Mouse (Mus musculus): ENCODE results near the gene Gm42669. TPM values are rescaled to one million over a fixed set of nuclear protein-coding genes. Genes with fewer than 3 reads are reported as not detected.

Gm42669 gene
- polyA plus RNA-seq, 1 experiment from 2014 or later: 0.41 TPM

DNA sequence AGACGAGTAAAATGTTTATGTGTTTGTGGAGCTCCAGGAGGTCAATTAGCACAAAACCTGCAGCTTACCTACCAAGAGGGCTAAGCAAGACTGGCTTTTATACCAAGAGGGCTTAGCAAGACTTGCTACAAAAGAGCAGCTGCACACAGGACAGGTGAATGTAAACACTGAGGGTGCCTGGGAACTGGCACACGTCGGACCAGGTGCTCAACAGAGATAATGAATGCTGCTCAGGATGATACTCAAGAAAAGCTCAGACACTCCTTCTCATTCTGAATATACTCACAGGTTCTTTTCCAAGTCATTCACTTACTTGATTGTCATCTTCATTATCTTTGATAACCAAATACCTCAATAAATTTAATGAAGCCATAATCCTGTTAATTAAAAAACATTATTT, 49.5 kb downstream of the Gm42669 start:
- 86% methylated on average over 3 of the region's 3 CpGs for WGBS
- DNase-seq (ENCODE audit: low spot score): no peak
- no peak for ATAC-seq (replicated peaks; ENCODE audit: insufficient number of reproducible peaks, low FRiP score, low TSS enrichment, low read depth)
- Histone ChIP-seq H3K4me3 (ENCODE audit: low read depth, low read length) (no peak overlapping the region), H3K4me1 (ENCODE audit: control insufficient read depth, insufficient read depth, low read length) (no peaks in the 10 kb centered on the region), H3K27ac (replicated peaks; ENCODE audit: low read depth, low read length) (no peak overlapping the region), H3K9me3 (replicated peaks; ENCODE audit: control insufficient read depth, low read length) (no peaks in the 10 kb centered on the region), H3K36me3 (replicated peaks; ENCODE audit: control insufficient read depth, insufficient read depth, low read depth, low read length) (no peaks in the 10 kb centered on the region), H3K9ac (replicated peaks; ENCODE audit: low read length) (no peak overlapping the region), H3K27me3 (ENCODE audit: control insufficient read depth, insufficient read depth, low read length) (no peaks in the 10 kb centered on the region), H3K4me2 (ENCODE audit: low read depth, low read length) (no peak overlapping the region)

DNA sequence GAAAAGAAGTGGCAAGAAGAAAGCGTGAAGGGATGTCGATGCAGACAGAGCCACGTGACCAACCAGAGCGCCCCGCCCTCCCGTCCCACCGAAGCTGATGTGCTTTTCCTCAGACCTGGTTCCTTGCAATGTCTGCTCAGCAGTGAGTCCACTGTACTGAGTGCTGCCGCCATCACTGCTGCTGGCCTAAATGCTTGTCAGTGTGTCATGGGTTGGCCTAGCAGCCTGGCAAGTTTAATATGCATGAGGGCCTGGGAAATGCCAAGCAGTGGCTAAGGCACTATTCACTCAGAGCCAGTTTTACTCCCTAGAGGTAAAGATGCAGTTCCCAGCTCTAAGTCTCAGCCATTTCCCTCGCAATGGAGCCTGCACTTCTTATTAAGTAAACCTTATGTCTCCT, 61.7 kb downstream of the Gm42669 start:
- Histone ChIP-seq H3K27ac (replicated peaks; ENCODE audit: low read depth, low read length) (no peak overlapping the region), H3K27me3 (ENCODE audit: control insufficient read depth, insufficient read depth, low read length) (no peaks in the 10 kb centered on the region), H3K4me1 (ENCODE audit: control insufficient read depth, insufficient read depth, low read length) (no peaks in the 10 kb centered on the region), H3K4me3 (ENCODE audit: low read depth, low read length) (no peak overlapping the region), H3K4me2 (ENCODE audit: low read depth, low read length) (no peak overlapping the region), H3K36me3 (replicated peaks; ENCODE audit: control insufficient read depth, insufficient read depth, low read depth, low read length) (no peaks in the 10 kb centered on the region; the same call in none of the 2 replicates), H3K9ac (replicated peaks; ENCODE audit: low read length) (no peak overlapping the region), H3K9me3 (replicated peaks; ENCODE audit: control insufficient read depth, low read length) (no peaks in the 10 kb centered on the region)
- DNase-seq (ENCODE audit: low spot score): no peak
- WGBS: 94% methylated on average over 9 of the region's 9 CpGs
- ATAC-seq (replicated peaks; ENCODE audit: insufficient number of reproducible peaks, low FRiP score, low TSS enrichment, low read depth): no peak

DNA sequence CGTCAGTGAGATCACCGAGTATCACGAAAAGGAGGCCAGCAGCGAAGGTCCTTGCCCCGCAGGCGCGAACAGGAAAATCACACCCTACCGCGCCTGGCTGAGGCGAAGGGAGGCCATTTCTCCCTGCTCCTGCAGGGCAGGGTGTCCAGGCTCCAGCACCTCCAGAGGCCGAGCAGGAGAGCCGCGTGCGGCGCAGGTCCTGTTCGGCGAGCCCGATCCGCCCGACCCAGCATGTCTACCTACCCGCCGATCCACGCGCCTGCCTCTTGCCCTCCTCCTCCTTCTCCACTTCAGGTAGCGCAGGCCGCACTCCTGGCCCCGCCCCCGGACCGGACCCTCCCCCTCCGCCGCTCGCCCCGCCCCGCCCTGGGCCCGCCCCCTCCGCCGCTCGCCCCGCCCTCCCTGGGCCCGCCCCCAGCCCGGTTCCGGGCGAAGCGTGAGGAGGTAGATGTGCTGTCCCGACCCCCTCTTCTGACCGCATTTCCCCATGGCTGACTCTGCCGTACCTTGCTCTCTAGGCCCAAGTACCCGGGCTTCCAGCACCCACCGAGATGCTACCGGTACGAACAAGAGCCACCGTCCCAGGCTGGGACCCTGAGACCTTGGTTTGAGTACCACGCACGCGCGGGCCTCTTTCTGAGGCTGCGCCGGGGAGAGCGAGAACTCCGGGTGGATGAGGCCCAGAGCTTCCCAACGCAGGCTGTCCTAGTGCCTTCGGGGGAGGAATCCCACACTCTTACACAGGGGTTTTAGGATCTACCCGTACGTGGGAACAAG, 90.1 kb downstream of the Gm42669 start, which contains the start of the genes Rpap2 and Glmn:
Rpap2 (plus strand) TSS at position 73 of the 777 bp plus-strand sequence.
Glmn (minus strand) TSS at position 588 of the 777 bp plus-strand sequence.
- peak within 1 kb of the TSS; percentile 35 for H3K4me2 ChIP-seq (ENCODE audit: low read depth, low read length)
- H3K27me3 ChIP-seq (ENCODE audit: control insufficient read depth, insufficient read depth, low read length): no peaks in the 10 kb centered on the region
- no peaks in the 10 kb centered on the region for H3K9me3 ChIP-seq (replicated peaks; ENCODE audit: control insufficient read depth, low read length)
- WGBS: under 1% methylated on average over 54 of the region's 64 CpGs
- H3K9ac ChIP-seq (replicated peaks; ENCODE audit: low read length): peak within 1 kb of the TSS; percentile 82
- H3K27ac ChIP-seq (replicated peaks; ENCODE audit: low read depth, low read length): peak within 1 kb of the TSS; percentile 67; the same call in 1 of the 2 replicates
- H3K4me1 ChIP-seq (ENCODE audit: control insufficient read depth, insufficient read depth, low read length): no peaks in the 10 kb centered on the region
- H3K4me3 ChIP-seq (ENCODE audit: low read depth, low read length): peak within 1 kb of the TSS; percentile 70
- no peaks in the 10 kb centered on the region for H3K36me3 ChIP-seq (replicated peaks; ENCODE audit: control insufficient read depth, insufficient read depth, low read depth, low read length)
- DNase-seq (ENCODE audit: low spot score) (peak; percentile 84), ATAC-seq (replicated peaks; ENCODE audit: insufficient number of reproducible peaks, low FRiP score, low TSS enrichment, low read depth) (peak; percentile 95)

DNA sequence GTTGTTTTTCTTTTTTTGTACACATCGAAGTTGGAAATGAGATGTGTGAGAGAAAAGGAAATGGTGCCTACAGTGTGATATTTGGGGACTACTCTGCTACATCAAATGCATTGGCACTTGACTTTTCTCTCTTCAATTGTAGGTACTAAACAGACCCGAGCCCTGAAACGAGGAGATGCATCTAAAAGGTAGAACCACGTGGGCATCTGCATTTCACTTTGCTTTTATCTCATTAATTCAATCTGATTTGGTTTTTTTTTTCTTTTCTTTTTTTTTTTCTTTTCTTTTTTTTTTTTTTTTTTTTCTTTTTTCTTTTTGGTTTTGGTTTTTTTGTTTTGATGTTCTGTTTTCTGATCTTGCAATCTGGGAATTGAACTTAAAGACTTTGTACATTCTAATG, 91.0 kb downstream of the Gm42669 start:
- Histone ChIP-seq H3K27ac (replicated peaks; ENCODE audit: low read depth, low read length) (no peak overlapping the region), H3K9ac (replicated peaks; ENCODE audit: low read length) (no peak overlapping the region), H3K27me3 (ENCODE audit: control insufficient read depth, insufficient read depth, low read length) (no peaks in the 10 kb centered on the region), H3K9me3 (replicated peaks; ENCODE audit: control insufficient read depth, low read length) (no peaks in the 10 kb centered on the region), H3K4me2 (ENCODE audit: low read depth, low read length) (peak overlapping the region; percentile 35; the same call in 1 of the 2 replicates), H3K36me3 (replicated peaks; ENCODE audit: control insufficient read depth, insufficient read depth, low read depth, low read length) (no peaks in the 10 kb centered on the region), H3K4me3 (ENCODE audit: low read depth, low read length) (no peak overlapping the region), H3K4me1 (ENCODE audit: control insufficient read depth, insufficient read depth, low read length) (no peaks in the 10 kb centered on the region)
- ATAC-seq (replicated peaks; ENCODE audit: insufficient number of reproducible peaks, low FRiP score, low TSS enrichment, low read depth): no peak
- WGBS: 22% methylated on average over 4 of the region's 4 CpGs
- peak; percentile 2 for DNase-seq (ENCODE audit: low spot score)

DNA sequence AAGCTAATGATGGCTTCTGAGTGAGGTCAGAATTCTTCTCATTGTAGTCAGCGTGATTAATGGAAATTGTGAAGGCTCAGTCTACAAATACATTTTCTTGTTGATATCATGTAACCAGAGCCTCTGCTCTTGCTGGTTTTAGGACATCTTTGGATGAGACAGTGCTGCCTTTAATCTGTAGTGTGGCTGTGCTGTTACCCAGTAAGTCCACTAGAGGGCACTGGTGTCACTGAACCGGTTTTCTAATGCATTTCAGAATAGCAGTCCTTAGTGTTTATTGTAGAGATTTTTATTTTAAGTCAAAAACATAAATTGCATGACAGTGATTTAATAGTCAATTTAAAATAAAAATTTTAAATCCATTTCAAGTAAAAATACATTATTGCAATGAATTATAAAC, 103.8 kb downstream of the Gm42669 start:
- H3K4me3 ChIP-seq (ENCODE audit: low read depth, low read length): no peak overlapping the region
- ATAC-seq (replicated peaks; ENCODE audit: insufficient number of reproducible peaks, low FRiP score, low TSS enrichment, low read depth): no peak
- 2% methylated on average over 2 of the region's 2 CpGs for WGBS
- no peaks in the 10 kb centered on the region for H3K9me3 ChIP-seq (replicated peaks; ENCODE audit: control insufficient read depth, low read length)
- no peaks in the 10 kb centered on the region for H3K36me3 ChIP-seq (replicated peaks; ENCODE audit: control insufficient read depth, insufficient read depth, low read depth, low read length)
- H3K27ac ChIP-seq (replicated peaks; ENCODE audit: low read depth, low read length): no peak overlapping the region
- no peaks in the 10 kb centered on the region for H3K4me1 ChIP-seq (ENCODE audit: control insufficient read depth, insufficient read depth, low read length)
- H3K4me2 ChIP-seq (ENCODE audit: low read depth, low read length): no peak overlapping the region
- peak; percentile 80 for DNase-seq (ENCODE audit: low spot score)
- no peaks in the 10 kb centered on the region for H3K27me3 ChIP-seq (ENCODE audit: control insufficient read depth, insufficient read depth, low read length)
- H3K9ac ChIP-seq (replicated peaks; ENCODE audit: low read length): no peak overlapping the region

DNA sequence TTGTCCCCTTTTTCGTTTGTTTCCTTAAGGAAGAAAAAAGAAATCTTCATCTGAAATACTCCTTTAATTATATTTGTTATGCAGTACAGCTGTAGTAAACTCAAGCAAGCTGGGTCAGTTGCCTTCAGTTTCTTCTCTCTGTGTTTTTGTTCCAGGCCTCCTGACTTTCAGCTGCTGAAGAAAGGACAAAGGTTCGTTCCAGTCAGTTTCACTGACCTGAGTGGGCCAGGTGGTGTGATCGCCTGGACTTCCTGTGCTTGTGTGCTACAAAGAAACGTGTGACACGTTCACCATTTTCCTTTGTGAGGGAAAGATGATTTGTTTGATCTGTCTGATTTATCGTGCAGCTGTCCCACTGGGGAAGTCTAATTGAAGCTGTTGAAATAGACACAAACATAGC, 110.6 kb downstream of the Gm42669 start:
- Histone ChIP-seq H3K36me3 (replicated peaks; ENCODE audit: control insufficient read depth, insufficient read depth, low read depth, low read length) (no peaks in the 10 kb centered on the region; the same call in 1 of the 2 replicates), H3K9me3 (replicated peaks; ENCODE audit: control insufficient read depth, low read length) (no peaks in the 10 kb centered on the region), H3K4me3 (ENCODE audit: low read depth, low read length) (no peak overlapping the region), H3K4me1 (ENCODE audit: control insufficient read depth, insufficient read depth, low read length) (no peaks in the 10 kb centered on the region), H3K9ac (replicated peaks; ENCODE audit: low read length) (no peak overlapping the region), H3K27me3 (ENCODE audit: control insufficient read depth, insufficient read depth, low read length) (no peaks in the 10 kb centered on the region), H3K4me2 (ENCODE audit: low read depth, low read length) (no peak overlapping the region), H3K27ac (replicated peaks; ENCODE audit: low read depth, low read length) (no peak overlapping the region)
- DNase-seq (ENCODE audit: low spot score): no peak
- no peak for ATAC-seq (replicated peaks; ENCODE audit: insufficient number of reproducible peaks, low FRiP score, low TSS enrichment, low read depth)
- WGBS: 88% methylated on average over 6 of the region's 6 CpGs

DNA sequence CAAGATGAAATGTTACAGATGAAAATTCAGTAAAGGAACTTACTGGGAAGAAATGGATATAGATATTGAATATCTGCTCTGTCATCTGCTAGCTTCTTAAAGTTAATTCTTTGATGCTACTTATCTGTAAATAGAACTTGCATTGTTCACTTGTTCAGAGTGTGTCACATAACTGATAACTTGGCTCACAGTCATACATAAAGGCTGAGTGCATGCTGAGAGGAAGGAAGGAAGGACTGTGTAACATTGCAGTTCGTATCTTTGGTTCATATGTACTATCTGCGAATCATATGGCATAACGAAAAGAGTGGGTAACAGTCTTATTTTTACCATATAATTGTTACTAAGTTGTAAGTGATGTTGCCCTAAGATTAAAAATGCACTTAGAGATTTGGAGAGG, 113.9 kb downstream of the Gm42669 start:
- Histone ChIP-seq H3K4me3 (ENCODE audit: low read depth, low read length) (no peak overlapping the region), H3K4me1 (ENCODE audit: control insufficient read depth, insufficient read depth, low read length) (no peaks in the 10 kb centered on the region), H3K9me3 (replicated peaks; ENCODE audit: control insufficient read depth, low read length) (no peaks in the 10 kb centered on the region), H3K27me3 (ENCODE audit: control insufficient read depth, insufficient read depth, low read length) (no peaks in the 10 kb centered on the region), H3K4me2 (ENCODE audit: low read depth, low read length) (no peak overlapping the region), H3K36me3 (replicated peaks; ENCODE audit: control insufficient read depth, insufficient read depth, low read depth, low read length) (no peaks in the 10 kb centered on the region; the same call in 1 of the 2 replicates), H3K27ac (replicated peaks; ENCODE audit: low read depth, low read length) (no peak overlapping the region), H3K9ac (replicated peaks; ENCODE audit: low read length) (no peak overlapping the region)
- ATAC-seq (replicated peaks; ENCODE audit: insufficient number of reproducible peaks, low FRiP score, low TSS enrichment, low read depth): no peak
- DNase-seq (ENCODE audit: low spot score): no peak
- WGBS: 92% methylated on average over 3 of the region's 3 CpGs

Data from embryonic facial prominence, embryonic 11.5 days (tissue).